Comparison of ENCODE assay signal across 24 mouse cellular contexts in the genomic region with DNA sequence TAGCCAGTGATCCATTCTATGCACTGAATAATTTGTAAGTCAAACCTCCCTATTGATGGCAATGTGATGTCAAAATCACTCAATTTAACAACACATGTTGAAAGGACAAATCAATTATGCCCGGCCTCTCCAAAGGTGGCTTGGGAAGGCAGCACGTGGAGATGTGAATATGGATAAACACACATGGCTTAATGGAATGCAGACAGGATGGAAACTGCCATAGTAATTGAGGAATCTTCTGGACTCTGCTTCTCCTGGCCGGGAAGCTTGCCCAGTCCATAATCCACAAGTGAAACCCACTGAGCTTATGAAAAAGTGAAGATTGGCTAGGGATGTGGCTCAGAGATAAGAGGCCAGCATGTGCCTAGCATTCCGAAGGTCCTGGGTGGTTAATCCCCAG.
DNase-seq lines count a peak whose midpoint lies in the region; ATAC-seq and TF ChIP-seq lines count a peak whose summit lies in the region.
"Had no signal": no experiment of that assay in that cellular context is flagged by ENCODE, and none has a peak within 500 bp of the region (broad histone marks: within the 10 kb centered on the region; RNA-seq: fewer than 3 reads in every experiment).

No protein-coding gene starts in this region.

- 33% methylated on average over 4 of the region's 4 CpGs for WGBS in heart, embryonic 13.5 days
- 41% methylated on average over 4 of the region's 4 CpGs for WGBS in heart, embryonic 12.5 days
- 40% methylated on average over 4 of the region's 4 CpGs for WGBS in limb, embryonic 10.5 days

- H3K4me3 ChIP-seq in heart, embryonic 13.5 days: no peak overlapping the region
- H3K4me3 ChIP-seq in heart, embryonic 12.5 days: no peak overlapping the region
- no peak overlapping the region for H3K4me3 ChIP-seq in limb, embryonic 10.5 days
- H3K4me3 ChIP-seq: forebrain, embryonic 13.5 days; heart, adult 2 months; hindbrain, embryonic 13.5 days had no signal

- TF ChIP-seq CTCF in brain, embryonic 14.5 days (IDR thresholded peaks at IDR 0.05; ENCODE audit: borderline replicate concordance, extremely low read depth, insufficient read depth, insufficient read length): no peak

- 0 out of 2 replicates have a peak overlapping the region, but pooled peaks have one; percentile 32 for H3K27ac ChIP-seq in heart, embryonic 13.5 days (replicated peaks)
- no peak overlapping the region for H3K27ac ChIP-seq in heart, embryonic 12.5 days (ENCODE audit: poor library complexity, severe bottlenecking)
- H3K27ac ChIP-seq in limb, embryonic 10.5 days: peak overlapping the region; percentile 44; the same call in 1 of the 2 replicates
- H3K27ac ChIP-seq: forebrain, embryonic 13.5 days; heart, adult 2 months; hindbrain, embryonic 13.5 days; hindbrain, postnatal 0 days had no signal

- H3K9me3 ChIP-seq in heart, embryonic 13.5 days: no peaks in the 10 kb centered on the region
- H3K9me3 ChIP-seq in heart, embryonic 12.5 days (replicated peaks): no peaks in the 10 kb centered on the region
- H3K9me3 ChIP-seq in limb, embryonic 10.5 days (replicated peaks): no peaks in the 10 kb centered on the region
- H3K9me3 ChIP-seq: forebrain, embryonic 13.5 days; hindbrain, embryonic 13.5 days had no signal

- TF ChIP-seq POLR2A in brain, embryonic 14.5 days (IDR thresholded peaks at IDR 0.05; ENCODE audit: borderline replicate concordance, extremely low read depth, insufficient read depth, insufficient read length, poor library complexity, severe bottlenecking): no peak

- no peak for ATAC-seq in heart, embryonic 13.5 days (ENCODE audit: extremely low read depth, insufficient number of reproducible peaks, low FRiP score, low TSS enrichment)
- no peak for ATAC-seq in heart, embryonic 12.5 days (ENCODE audit: insufficient number of reproducible peaks, low FRiP score)
- ATAC-seq: CD4-positive, CD25-positive, alpha-beta regulatory T cell, adult 4 months; forebrain, embryonic 13.5 days; hindbrain, postnatal 0 days; intestine, embryonic 16.5 days had no signal

- H3K9ac ChIP-seq in heart, embryonic 13.5 days: no peak overlapping the region
- no peak overlapping the region for H3K9ac ChIP-seq in heart, embryonic 12.5 days
- H3K9ac ChIP-seq: forebrain, embryonic 13.5 days; forebrain, postnatal 0 days; hindbrain, embryonic 13.5 days had no signal

- peaks cover 27% of the 10 kb centered on the region for H3K4me1 ChIP-seq in heart, embryonic 13.5 days
- H3K4me1 ChIP-seq in heart, embryonic 12.5 days (replicated peaks): peaks cover 26% of the 10 kb centered on the region
- H3K4me1 ChIP-seq in limb, embryonic 10.5 days: peaks cover 66% of the 10 kb centered on the region

- DNase-seq in MN1 (ENCODE audit: low spot score): peak; percentile 37
- peak; percentile 23 for DNase-seq in brain, embryonic 14.5 days (ENCODE audit: low read depth)
- no peak for DNase-seq in limb, embryonic 10.5 days (ENCODE audit: low spot score)
- no peak for DNase-seq in cerebellum, adult 8-10 months
- DNase-seq in urinary bladder, adult 2 months (ENCODE audit: low spot score): no peak
- DNase-seq in c-Kit-positive CD71-positive TER-119-positive erythroid progenitor cells, embryonic 14.5 days (ENCODE audit: low spot score): no peak
- DNase-seq: adrenal gland, adult 2 months; adrenal gland, postnatal 36 days; cerebellum, adult 11-12 months; cerebellum, adult 9-11 months; cerebellum, postnatal 36 days; forebrain, postnatal 0 days; gastrocnemius, postnatal 14 days; heart, adult 2 months; heart, postnatal 10 days; kidney, adult 2 months had no signal

- no peaks in the 10 kb centered on the region for H3K36me3 ChIP-seq in heart, embryonic 13.5 days
- no peaks in the 10 kb centered on the region for H3K36me3 ChIP-seq in heart, embryonic 12.5 days
- H3K36me3 ChIP-seq in limb, embryonic 10.5 days: peaks cover 7% of the 10 kb centered on the region; the same call in 1 of the 2 replicates
- H3K36me3 ChIP-seq: G1E; hindbrain, embryonic 13.5 days had no signal

- no peak overlapping the region for H3K4me2 ChIP-seq in heart, embryonic 13.5 days
- H3K4me2 ChIP-seq in heart, embryonic 12.5 days: no peak overlapping the region
- H3K4me2 ChIP-seq: forebrain, embryonic 13.5 days; hindbrain, embryonic 13.5 days had no signal

- no peaks in the 10 kb centered on the region for H3K27me3 ChIP-seq in heart, embryonic 13.5 days (replicated peaks)
- no peaks in the 10 kb centered on the region for H3K27me3 ChIP-seq in heart, embryonic 12.5 days (replicated peaks)
- H3K27me3 ChIP-seq in limb, embryonic 10.5 days (ENCODE audit: low read depth, poor library complexity, severe bottlenecking): 0 out of 2 replicates have a peak, but pooled peaks cover 6% of the 10 kb centered on the region

Comparison
In these comparisons a context has a peak if more than half of its experiments do, and no peak if none do; other contexts are left out.
1. DNase-seq: peak in MN1 (single experiment) and brain, embryonic 14.5 days (single experiment); none in limb, embryonic 10.5 days (single experiment), cerebellum, adult 8-10 months (single experiment), urinary bladder, adult 2 months (single experiment) and c-Kit-positive CD71-positive TER-119-positive erythroid progenitor cells, embryonic 14.5 days (single experiment).